26 mouse cellular contexts compared by ENCODE assay signal in genomic region chr11:112889760-112890159, GRCm38 (mm10).
"Had no signal": no experiment of that assay in that cellular context is flagged by ENCODE, and none has a peak within 500 bp of the region (broad histone marks: within the 10 kb centered on the region; RNA-seq: fewer than 3 reads in every experiment).

No protein-coding gene starts in this region.

- H3K4me2 ChIP-seq: embryonic facial prominence, embryonic 12.5 days; embryonic facial prominence, embryonic 13.5 days; embryonic facial prominence, embryonic 15.5 days; forebrain, embryonic 12.5 days; forebrain, embryonic 13.5 days; forebrain, embryonic 15.5 days had no signal

- H3K4me3 ChIP-seq: embryonic facial prominence, embryonic 12.5 days; embryonic facial prominence, embryonic 13.5 days; embryonic facial prominence, embryonic 15.5 days; erythroblast, embryonic 14.5 days; forebrain, embryonic 10.5 days; forebrain, embryonic 12.5 days; forebrain, embryonic 13.5 days; forebrain, embryonic 15.5 days; gastrocnemius, adult 2 months; heart, adult 2 months had no signal

- H3K9ac ChIP-seq: embryonic facial prominence, embryonic 12.5 days; embryonic facial prominence, embryonic 13.5 days; embryonic facial prominence, embryonic 15.5 days; forebrain, embryonic 12.5 days; forebrain, embryonic 13.5 days; forebrain, embryonic 15.5 days; forebrain, postnatal 0 days had no signal

- H3K4me1 ChIP-seq: embryonic facial prominence, embryonic 12.5 days; embryonic facial prominence, embryonic 13.5 days; embryonic facial prominence, embryonic 15.5 days; forebrain, embryonic 13.5 days; forebrain, embryonic 15.5 days had no signal

- H3K27me3 ChIP-seq: embryonic facial prominence, embryonic 12.5 days; embryonic facial prominence, embryonic 13.5 days; embryonic facial prominence, embryonic 15.5 days; forebrain, embryonic 12.5 days; forebrain, embryonic 13.5 days; forebrain, embryonic 15.5 days had no signal

- DNase-seq: cerebellum, adult 8-10 months; cerebellum, adult 9-10 months; cerebellum, adult 9-11 months; cerebellum, postnatal 10 days; cerebellum, postnatal 14 days; cerebellum, postnatal 25 days; cerebellum, postnatal 36 days; embryo, embryonic 11 days; forebrain, postnatal 0 days; gastrocnemius, adult 2 months; gastrocnemius, postnatal 10 days; gastrocnemius, postnatal 14 days; gastrocnemius, postnatal 25 days; gastrocnemius, postnatal 36 days; heart, adult 18-20 months; heart, adult 2 months had no signal

- H3K27ac ChIP-seq: embryonic facial prominence, embryonic 12.5 days; embryonic facial prominence, embryonic 13.5 days; embryonic facial prominence, embryonic 15.5 days; forebrain, embryonic 10.5 days; forebrain, embryonic 12.5 days; forebrain, embryonic 13.5 days; forebrain, embryonic 15.5 days; gastrocnemius, adult 2 months; heart, adult 2 months had no signal

- ATAC-seq: forebrain, embryonic 13.5 days; forebrain, embryonic 14.5 days; forebrain, embryonic 15.5 days; forebrain, embryonic 16.5 days; forebrain, postnatal 0 days had no signal

- H3K9me3 ChIP-seq: embryonic facial prominence, embryonic 12.5 days; embryonic facial prominence, embryonic 13.5 days; embryonic facial prominence, embryonic 15.5 days; forebrain, embryonic 10.5 days; forebrain, embryonic 12.5 days; forebrain, embryonic 13.5 days; forebrain, embryonic 15.5 days had no signal

- H3K36me3 ChIP-seq: embryonic facial prominence, embryonic 12.5 days; embryonic facial prominence, embryonic 13.5 days; embryonic facial prominence, embryonic 15.5 days; forebrain, embryonic 10.5 days; forebrain, embryonic 12.5 days; forebrain, embryonic 15.5 days had no signal
